Mouse (Mus musculus) ES-E14 (cell line): ENCODE measurements around the gene Gm20481.

Source experiments
- CHD2 ChIP-seq: IDR thresholded peaks from 2 replicates; pipeline ENCODE4 v1.6.1; 2014; ENCODE audit warnings: mild to moderate bottlenecking, low read depth, low read length, inconsistent platforms
- HCFC1 ChIP-seq: IDR thresholded peaks from 2 replicates; pipeline ENCODE4 v1.6.1; 2012; ENCODE audit warnings: low read length, inconsistent platforms, borderline replicate concordance; ENCODE audit not compliant: insufficient read depth
- MAFK ChIP-seq: IDR thresholded peaks from 2 replicates; pipeline ENCODE4 v1.6.1; 2014; ENCODE audit warnings: mild to moderate bottlenecking, low read depth, low read length, inconsistent platforms; ENCODE audit not compliant: insufficient read depth
- ZC3H11A ChIP-seq: IDR thresholded peaks from 2 replicates; pipeline ENCODE4 v1.6.1; 2012; ENCODE audit warnings: low read depth, mild to moderate bottlenecking, inconsistent platforms, low read length, borderline replicate concordance
- ZNF384 ChIP-seq: IDR thresholded peaks from 2 replicates; pipeline ENCODE4 v1.6.1; 2012; ENCODE audit warnings: low read depth, low read length, inconsistent platforms

DNA sequence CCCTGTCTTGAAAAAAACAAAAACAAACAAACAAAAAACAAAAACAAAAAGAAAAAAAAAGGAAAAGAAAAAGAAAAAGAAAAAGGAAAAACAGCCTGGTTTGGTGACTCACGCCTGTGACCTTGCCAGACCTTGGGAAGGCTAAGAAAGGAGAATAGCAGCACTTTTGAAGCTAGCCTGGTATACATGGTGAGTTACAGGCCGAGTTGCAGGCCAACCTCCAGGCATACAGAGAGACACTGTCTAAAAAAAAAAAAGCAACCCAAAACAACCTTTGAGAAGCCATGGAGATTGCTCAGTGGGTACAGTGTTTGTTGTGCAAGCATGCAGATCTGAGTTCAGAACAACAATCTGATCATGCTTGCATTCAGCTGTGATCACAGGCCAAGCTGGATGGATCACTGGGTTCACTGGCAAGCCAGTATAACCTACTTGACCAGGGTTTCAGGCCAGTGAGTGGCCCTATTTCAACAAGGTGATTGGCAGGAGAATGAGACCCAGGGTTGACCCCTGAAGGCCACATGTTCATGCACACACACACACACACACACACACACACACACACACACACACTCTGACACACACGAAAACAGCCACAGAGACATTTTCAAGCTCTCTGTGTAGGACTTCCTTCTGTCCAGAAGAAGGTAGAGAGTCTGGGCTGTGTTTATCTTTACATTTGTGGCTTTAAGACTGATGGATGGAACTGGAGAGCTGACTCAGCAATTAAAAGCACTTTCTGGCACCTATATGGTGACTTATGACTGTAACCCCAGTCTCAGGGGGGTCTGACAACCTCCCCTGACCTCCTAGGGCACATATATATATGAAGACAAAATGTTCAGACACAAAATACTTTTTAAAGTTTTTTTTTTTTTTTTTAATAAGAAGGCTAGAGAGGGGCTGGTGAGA is 6.1 kb downstream of the Gm20481 start:
- TF ChIP-seq MAFK (peak; percentile 86), CHD2 (no peak), HCFC1 (no peak), ZNF384 (no peak), ZC3H11A (no peak)
